Mouse (Mus musculus): Measurements from ENCODE around the gene Smarcd1. TPM values are rescaled to one million over a fixed set of nuclear protein-coding genes. Genes with fewer than 3 reads are reported as not detected.

Smarcd1 gene
- total and polyA plus RNA-seq, 2 experiments from 2014 or later, result 90.1 to 93.6 TPM

DNA sequence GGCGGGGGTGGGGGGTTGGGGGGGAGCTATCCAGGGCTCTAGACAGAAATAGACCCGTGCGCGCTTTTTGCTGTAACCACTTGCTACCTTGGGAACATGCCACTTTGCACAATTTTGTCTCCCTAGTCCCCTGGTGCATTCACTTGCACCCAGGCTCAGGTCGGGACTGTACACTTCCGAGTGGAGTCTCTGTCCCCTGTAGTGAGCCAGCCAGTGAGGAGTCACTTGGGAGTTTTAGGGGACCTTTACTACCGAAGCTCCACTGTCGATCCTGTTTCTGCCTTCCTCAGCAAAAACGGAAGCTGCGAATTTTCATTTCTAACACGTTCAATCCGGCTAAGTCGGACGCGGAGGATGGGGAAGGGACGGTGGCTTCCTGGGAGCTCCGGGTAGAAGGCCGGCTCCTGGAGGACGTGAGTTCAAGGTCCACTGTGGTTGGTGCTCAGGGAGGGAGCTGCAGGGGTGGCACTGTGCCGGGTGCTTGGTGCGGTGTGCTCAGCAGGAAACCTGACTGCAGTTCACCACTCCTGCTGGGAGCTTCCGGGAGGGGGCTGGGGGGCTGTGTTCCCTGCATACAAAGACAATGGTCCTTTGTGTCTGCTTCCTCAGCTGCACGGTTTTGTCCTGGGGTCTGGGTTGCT lies 2.2 kb downstream of the Smarcd1 start:
- Histone ChIP-seq H3K27me3 (ENCODE audit: insufficient read depth, low read length) (no peaks in the 10 kb centered on the region), H3K27ac (ENCODE audit: low read depth, low read length) (peak overlapping the region; percentile 98; the same call in 1 of the 2 replicates), H3K4me3 (ENCODE audit: low read depth, low read length) (peak overlapping the region; percentile 22), H3K4me2 (ENCODE audit: low read depth) (peak overlapping the region; percentile 83), H3K9me3 (ENCODE audit: low read length) (no peaks in the 10 kb centered on the region), H3K36me3 (ENCODE audit: insufficient read depth) (peaks cover 54% of the 10 kb centered on the region), H3K4me1 (ENCODE audit: insufficient read depth) (peaks cover 20% of the 10 kb centered on the region), H3K9ac (peak overlapping the region; percentile 97)
- ATAC-seq (no peak), DNase-seq (no peak)
- 23% methylated on average over 23 of the region's 23 CpGs for WGBS
- no peak for TF ChIP-seq CTCF (IDR thresholded peaks at IDR 0.05; ENCODE audit: low read depth)

DNA sequence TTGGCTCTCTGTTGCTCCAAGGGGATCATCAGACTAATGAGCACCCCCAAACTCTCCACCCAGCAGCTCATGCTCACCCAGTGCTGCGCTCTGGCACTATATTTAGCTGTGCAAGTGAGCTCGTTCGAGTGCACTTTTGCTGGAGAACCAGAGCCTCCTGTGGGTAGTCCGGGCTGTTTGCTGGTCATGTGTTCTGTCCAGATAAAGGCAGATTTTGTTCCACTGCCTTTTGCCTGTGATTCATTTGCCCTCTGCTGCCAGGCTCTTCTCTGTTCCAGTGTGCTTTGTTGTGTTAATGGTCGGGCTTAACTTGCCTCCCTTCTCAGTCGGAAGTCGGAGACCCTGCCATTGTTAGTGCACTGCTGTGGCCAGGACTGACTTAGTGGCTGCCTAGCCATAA lies 3.0 kb downstream of the Smarcd1 start:
- DNase-seq, result no peak
- Histone ChIP-seq H3K9ac (peak overlapping the region; percentile 97), H3K4me3 (ENCODE audit: low read depth, low read length) (peak overlapping the region; percentile 9; the same call in 1 of the 2 replicates), H3K9me3 (ENCODE audit: low read length) (no peaks in the 10 kb centered on the region), H3K27me3 (ENCODE audit: insufficient read depth, low read length) (no peaks in the 10 kb centered on the region), H3K36me3 (ENCODE audit: insufficient read depth) (peaks cover 57% of the 10 kb centered on the region), H3K4me1 (ENCODE audit: insufficient read depth) (peaks cover 20% of the 10 kb centered on the region), H3K27ac (ENCODE audit: low read depth, low read length) (peak overlapping the region; percentile 98), H3K4me2 (ENCODE audit: low read depth) (peak overlapping the region; percentile 83)
- no peak for ATAC-seq
- 35% methylated on average over 7 of the region's 7 CpGs for WGBS
- no peak for TF ChIP-seq CTCF (IDR thresholded peaks at IDR 0.05; ENCODE audit: low read depth)

- H3K36me3 ChIP-seq (ENCODE audit: insufficient read depth), result peaks cover 59% of the 10 kb centered on the region
- DNase-seq, result peak; percentile 72
- no peaks in the 10 kb centered on the region for H3K9me3 ChIP-seq (ENCODE audit: low read length)
- H3K9ac ChIP-seq, result peak within 1 kb of the TSS; percentile 97
- H3K4me2 ChIP-seq (ENCODE audit: low read depth), result peak within 1 kb of the TSS; percentile 83
- H3K27me3 ChIP-seq (ENCODE audit: insufficient read depth, low read length), result no peaks in the 10 kb centered on the region
- peak; percentile 80 for TF ChIP-seq CTCF (IDR thresholded peaks at IDR 0.05; ENCODE audit: low read depth)
- no peak for ATAC-seq
- peak within 1 kb of the TSS; percentile 22 for H3K4me3 ChIP-seq (ENCODE audit: low read depth, low read length)
- WGBS, result 65% methylated on average over 11 of the region's 11 CpGs
- H3K4me1 ChIP-seq (ENCODE audit: insufficient read depth), result peaks cover 20% of the 10 kb centered on the region
- H3K27ac ChIP-seq (ENCODE audit: low read depth, low read length), result peak within 1 kb of the TSS; percentile 98
Observed at GRCm38 (mm10) chr15:99705440-99706048, 3.6 kb downstream of the Smarcd1 start, which contains the start of gene Gm17349. TSS of gene Gm17349 (minus strand) at chr15:99705490.

GRCm38 (mm10) chr15:99708176-99708575 lies 6.2 kb downstream of the Smarcd1 start:
- Histone ChIP-seq H3K4me3 (ENCODE audit: low read depth, low read length) (no peak overlapping the region), H3K9me3 (ENCODE audit: low read length) (no peaks in the 10 kb centered on the region), H3K4me1 (ENCODE audit: insufficient read depth) (peaks cover 17% of the 10 kb centered on the region), H3K27ac (ENCODE audit: low read depth, low read length) (no peak overlapping the region), H3K9ac (no peak overlapping the region), H3K4me2 (ENCODE audit: low read depth) (no peak overlapping the region), H3K27me3 (ENCODE audit: insufficient read depth, low read length) (no peaks in the 10 kb centered on the region), H3K36me3 (ENCODE audit: insufficient read depth) (peaks cover 85% of the 10 kb centered on the region)
- WGBS, result 91% methylated on average over 13 of the region's 13 CpGs
- no peak for TF ChIP-seq CTCF (IDR thresholded peaks at IDR 0.05; ENCODE audit: low read depth)
- DNase-seq (no peak), ATAC-seq (no peak)

DNA sequence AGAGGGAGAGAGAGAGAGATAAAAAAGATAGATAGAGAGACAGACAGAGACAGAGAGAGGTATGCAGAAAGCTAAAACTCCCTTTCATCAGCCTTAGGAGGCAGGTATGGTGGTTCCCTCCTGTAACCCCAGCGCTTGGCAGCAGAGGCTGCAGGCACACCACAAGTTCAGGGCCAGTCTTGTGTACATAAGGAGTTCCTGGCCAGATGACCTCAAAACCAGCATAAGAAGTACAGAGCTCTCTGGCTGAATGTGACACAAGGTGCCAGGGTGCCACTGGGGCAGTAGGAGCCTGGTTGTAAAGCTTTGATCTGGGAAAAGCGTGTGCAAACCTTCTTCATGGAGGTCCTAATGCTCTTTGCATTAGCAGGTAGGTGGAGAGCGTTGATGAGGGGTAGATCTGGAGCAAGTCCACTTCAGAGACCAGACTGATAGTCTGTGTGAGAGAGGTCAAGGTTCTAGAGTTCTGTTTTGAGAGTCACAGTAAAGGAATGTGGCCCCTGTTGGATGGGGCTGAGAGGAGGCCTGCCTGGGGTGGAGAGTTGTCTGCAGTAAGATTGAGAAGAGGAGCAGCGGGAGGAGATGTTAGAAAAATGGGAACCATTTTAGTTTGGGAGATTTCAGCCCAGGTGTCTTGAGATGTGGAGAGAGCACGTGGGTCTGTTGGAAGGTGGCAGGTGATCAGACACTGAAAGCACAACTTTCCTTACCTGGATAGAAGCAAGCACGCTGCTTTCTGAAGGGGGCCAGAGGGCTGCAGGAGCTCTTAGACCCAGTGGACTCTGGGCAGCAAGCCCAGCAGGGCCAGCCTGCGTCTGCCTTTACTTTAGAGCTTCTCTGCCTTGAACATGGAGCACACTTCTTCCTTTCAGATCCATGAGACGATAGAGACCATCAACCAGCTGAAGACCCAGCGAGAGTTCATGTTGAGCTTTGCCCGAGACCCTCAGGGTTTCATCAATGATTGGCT lies 8.6 kb downstream of the Smarcd1 start:
- no peak for DNase-seq
- 92% methylated on average over 10 of the region's 10 CpGs for WGBS
- no peak for TF ChIP-seq CTCF (IDR thresholded peaks at IDR 0.05; ENCODE audit: low read depth)
- no peaks in the 10 kb centered on the region for H3K27me3 ChIP-seq (ENCODE audit: insufficient read depth, low read length)
- ATAC-seq, result no peak
- H3K9me3 ChIP-seq (ENCODE audit: low read length), result no peaks in the 10 kb centered on the region
- no peaks in the 10 kb centered on the region for H3K4me1 ChIP-seq (ENCODE audit: insufficient read depth)
- H3K27ac ChIP-seq (ENCODE audit: low read depth, low read length), result no peak overlapping the region
- H3K36me3 ChIP-seq (ENCODE audit: insufficient read depth), result peaks cover 83% of the 10 kb centered on the region
- no peak overlapping the region for H3K4me2 ChIP-seq (ENCODE audit: low read depth)
- no peak overlapping the region for H3K9ac ChIP-seq
- no peak overlapping the region for H3K4me3 ChIP-seq (ENCODE audit: low read depth, low read length)

- Histone ChIP-seq H3K9ac (no peak overlapping the region), H3K4me2 (ENCODE audit: low read depth) (no peak overlapping the region), H3K4me3 (ENCODE audit: low read depth, low read length) (no peak overlapping the region), H3K27me3 (ENCODE audit: insufficient read depth, low read length) (no peaks in the 10 kb centered on the region), H3K4me1 (ENCODE audit: insufficient read depth) (no peaks in the 10 kb centered on the region; the same call in 1 of the 2 replicates), H3K27ac (ENCODE audit: low read depth, low read length) (no peak overlapping the region), H3K9me3 (ENCODE audit: low read length) (no peaks in the 10 kb centered on the region), H3K36me3 (ENCODE audit: insufficient read depth) (peaks cover 77% of the 10 kb centered on the region)
- no peak for TF ChIP-seq CTCF (IDR thresholded peaks at IDR 0.05; ENCODE audit: low read depth)
- WGBS, result 86% methylated on average over 3 of the region's 3 CpGs
- DNase-seq (no peak), ATAC-seq (no peak)
Observed at GRCm38 (mm10) chr15:99711491-99711890, 9.6 kb downstream of the Smarcd1 start.
